Mouse (Mus musculus): ENCODE measurements around the gene Rusc2. TPM values are rescaled to one million over a fixed set of nuclear protein-coding genes. Genes with fewer than 3 reads are reported as not detected.
A peak's percentile ranks its signal among the peaks of the same experiment; 100 is the strongest.

Rusc2 gene
- total RNA-seq, 2 experiments from 2014 or later: 137 to 144 TPM

DNA sequence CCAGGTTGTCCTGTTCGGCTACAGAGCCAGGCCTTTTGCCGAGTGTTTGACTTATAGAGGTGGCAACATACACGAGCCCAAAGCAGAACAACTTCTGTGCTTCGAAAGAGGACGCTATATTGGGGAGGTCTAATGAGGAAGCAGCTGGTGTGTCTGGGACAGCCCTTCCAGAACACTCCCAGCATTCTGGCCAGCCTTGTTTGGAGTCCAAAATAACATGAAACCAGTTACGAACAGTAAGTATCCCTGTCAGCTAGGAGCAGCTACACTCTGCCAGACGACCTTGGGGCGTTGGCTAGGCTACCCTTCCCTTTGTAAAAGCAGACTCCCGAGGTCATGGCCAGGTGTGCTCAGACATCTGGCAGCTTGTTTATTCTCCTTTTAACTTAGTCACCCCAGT lies 20.4 kb downstream of the Rusc2 start:
- intact Hi-C loops (cut with DNase I): no loop called here
- Histone ChIP-seq H3K27ac (peak overlapping the region; percentile 0; the same call in 1 of the 2 replicates), H3K4me3 (no peak overlapping the region)
- DNase-seq (ENCODE audit: extremely low spot score in 1 of 2, low spot score in 2 of 2): no peak
- no peak for TF ChIP-seq CTCF (IDR thresholded peaks at IDR 0.05)

DNA sequence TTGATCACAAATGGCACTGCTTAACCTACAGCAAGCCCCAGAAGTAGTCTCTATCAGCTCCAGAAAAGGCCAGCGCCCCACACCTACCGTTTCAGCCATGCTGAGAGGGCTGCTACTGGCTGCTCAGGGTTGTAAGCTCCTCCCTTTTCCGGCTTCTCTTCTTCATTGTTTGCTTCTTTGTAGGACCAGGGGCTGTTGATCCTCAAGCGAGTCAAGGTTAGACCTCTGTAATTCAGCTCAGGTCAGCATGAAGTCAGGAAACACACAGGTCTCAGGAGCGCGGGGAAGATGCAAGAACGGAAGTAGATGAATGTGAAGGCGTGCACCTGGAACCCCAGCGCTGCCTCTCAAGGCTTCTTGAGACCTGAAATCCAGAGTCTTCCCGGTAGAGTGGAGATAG lies 22.9 kb downstream of the Rusc2 start:
- no peak for DNase-seq (ENCODE audit: extremely low spot score in 1 of 2, low spot score in 2 of 2)
- Histone ChIP-seq H3K4me3 (no peak overlapping the region), H3K27ac (peak overlapping the region; percentile 91; the same call in 1 of the 2 replicates)
- intact Hi-C loops (cut with DNase I): loop anchor here (1.0 to 5.0 kb wide), 2 partner anchors 22 to 357 kb away; partner anchors contain the start of gene Fam214b
- TF ChIP-seq CTCF (IDR thresholded peaks at IDR 0.05): no peak

DNA sequence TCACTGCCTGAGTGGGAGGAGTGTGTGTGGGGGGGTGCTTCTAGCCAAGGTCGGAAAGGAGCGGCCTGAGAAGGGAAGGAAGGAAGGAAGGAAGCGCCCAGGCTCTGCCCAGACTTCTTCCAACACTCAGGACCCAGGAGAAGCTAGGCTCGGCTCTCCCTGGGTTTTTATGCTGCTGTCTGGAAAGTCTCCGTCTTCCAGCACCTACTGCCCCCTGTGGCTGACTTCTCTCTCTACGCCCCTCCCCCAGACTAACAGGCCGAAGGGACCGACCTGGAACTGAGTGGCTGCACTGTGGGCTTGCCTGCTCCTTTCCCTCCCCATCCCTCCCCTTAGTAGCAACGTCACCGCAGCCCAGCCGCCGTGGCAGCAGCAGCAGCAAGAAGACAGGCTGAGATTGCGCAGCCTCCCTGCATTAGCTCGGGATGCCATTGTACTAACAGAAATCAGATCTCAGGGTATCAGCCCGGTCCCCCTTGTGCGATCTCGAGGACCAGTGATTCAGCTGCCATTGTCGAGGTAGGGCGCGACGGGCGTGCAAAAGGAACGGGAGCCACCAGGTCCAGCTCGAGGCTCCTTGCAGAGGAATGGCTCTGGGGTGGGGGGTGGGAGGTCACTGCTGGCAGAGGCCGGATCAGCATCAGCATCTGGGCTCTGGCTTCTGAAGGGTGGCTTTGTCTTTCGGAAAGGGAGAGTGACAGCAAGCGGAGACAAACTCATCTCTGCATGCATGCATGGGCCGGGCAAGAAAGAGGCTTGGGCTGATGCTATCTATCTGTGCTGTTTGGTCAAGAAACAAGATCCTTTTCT lies 24.6 kb downstream of the Rusc2 start:
- peak; percentile 65 to 75 for DNase-seq (ENCODE audit: extremely low spot score in 1 of 2, low spot score in 2 of 2)
- Histone ChIP-seq H3K27ac (peak overlapping the region; percentile 91), H3K4me3 (peak overlapping the region; percentile 57)
- intact Hi-C loops (cut with DNase I): loop anchor here (5.0 kb wide), 1 partner anchor 359 kb away; the partner anchor contains the start of gene Fam214b
- TF ChIP-seq CTCF (IDR thresholded peaks at IDR 0.05): peak; percentile 54

DNA sequence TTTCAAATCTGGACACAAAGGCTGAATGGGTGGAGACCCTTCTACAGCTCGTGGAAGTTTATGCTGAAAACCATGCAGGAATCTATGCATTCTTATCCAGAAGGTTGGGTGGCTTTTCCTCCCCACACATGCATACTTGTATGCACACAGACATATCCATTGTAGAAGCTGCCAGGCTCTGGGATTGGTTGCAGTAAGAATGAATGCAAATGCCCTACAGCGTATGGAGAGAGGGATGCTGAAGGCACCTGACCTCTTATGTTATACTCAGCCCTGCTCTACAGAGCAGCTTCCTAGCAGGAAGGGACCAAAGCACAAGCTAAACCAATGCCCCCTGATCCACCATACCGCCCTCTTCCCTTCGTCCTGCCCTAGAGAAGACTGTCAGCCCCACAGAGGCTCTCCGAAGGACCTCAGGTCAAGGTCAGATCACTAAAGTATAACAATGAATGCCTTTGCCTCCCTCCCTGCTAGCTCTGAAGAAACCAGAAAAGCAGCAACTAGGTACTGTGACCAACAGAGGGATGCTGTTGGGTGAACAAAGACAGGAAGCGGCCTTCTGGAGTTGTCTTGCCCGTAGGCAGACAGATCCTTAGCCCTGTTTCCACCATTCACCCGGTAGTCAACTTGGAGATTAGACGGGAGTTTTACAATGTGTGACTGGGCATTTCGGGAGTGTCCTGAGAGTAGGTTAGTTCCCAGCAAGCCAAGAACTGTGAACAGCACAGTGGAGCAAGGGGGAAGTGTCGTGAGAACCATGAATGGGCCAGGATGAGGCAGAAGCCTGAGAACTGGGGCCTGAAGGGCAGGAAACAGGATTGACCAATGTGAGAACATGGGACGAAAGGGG lies 25.5 kb downstream of the Rusc2 start:
- Histone ChIP-seq H3K4me3 (peak overlapping the region; percentile 57), H3K27ac (peak overlapping the region; percentile 91)
- no peak for TF ChIP-seq CTCF (IDR thresholded peaks at IDR 0.05)
- intact Hi-C loops (cut with DNase I): loop anchor here (5.0 kb wide), 1 partner anchor 360 kb away; the partner anchor contains the start of gene Fam214b
- DNase-seq (ENCODE audit: extremely low spot score in 1 of 2, low spot score in 2 of 2): no peak

DNA sequence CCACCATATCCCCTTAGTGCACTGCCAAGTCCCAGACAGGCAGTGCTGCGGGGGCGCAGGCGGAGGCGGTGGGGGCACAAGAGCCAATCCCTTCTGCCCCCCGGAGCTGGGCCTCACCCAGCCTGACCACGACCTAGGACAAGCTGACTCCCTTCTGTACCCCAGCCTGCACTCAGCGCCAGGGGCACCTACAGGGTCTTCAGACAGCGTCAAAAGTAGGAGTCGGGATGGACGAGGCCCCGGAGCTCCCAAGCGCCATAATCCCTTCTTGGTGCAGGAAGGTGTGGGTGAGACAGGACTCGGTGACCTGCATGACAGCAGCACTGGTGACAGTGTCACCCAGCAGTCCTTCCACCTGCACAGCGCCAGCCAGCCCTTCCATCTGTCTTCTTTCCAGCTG lies 33.0 kb downstream of the Rusc2 start:
- intact Hi-C loops (cut with DNase I): no loop called here
- no peak for TF ChIP-seq CTCF (IDR thresholded peaks at IDR 0.05)
- Histone ChIP-seq H3K4me3 (no peak overlapping the region), H3K27ac (no peak overlapping the region)
- DNase-seq (ENCODE audit: extremely low spot score in 1 of 2, low spot score in 2 of 2): no peak

DNA sequence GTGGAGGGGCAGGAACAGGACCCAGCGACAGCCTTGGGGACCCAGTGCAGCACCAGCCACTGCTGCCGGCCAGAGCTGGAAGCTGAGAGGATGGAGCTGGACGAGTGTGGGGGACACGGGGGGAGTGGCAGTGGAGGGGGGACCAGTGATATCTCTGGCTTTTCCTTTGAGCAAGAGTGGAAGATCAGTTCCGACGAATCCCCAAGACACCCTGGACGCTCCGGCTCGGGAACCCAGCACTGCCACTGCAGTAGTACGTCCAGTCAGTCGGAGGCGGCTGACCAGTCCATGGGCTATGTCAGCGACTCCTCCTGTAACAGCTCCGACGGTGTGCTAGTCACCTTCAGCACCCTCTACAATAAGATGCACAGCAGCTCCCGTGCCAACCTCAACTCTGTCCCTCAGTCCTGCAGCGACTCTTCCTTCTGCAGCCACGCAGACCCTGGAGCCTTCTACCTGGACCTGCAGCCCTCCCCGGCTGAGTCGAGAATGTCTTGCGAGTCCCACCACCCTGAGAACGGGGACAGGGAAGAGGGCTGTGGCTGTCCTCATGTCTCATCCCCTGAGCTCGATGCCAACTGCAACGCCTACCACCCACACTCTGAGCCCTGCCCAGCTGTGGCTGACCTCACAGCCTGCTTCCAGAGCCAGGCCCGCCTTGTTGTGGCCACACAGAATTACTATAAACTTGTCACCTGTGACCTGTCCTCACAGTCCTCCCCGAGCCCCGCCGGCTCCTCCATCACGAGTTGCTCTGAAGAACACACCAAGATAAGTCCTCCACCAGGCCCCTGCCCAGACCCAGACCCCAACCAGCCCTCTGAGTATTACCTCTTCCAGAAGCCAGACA lies 33.7 kb downstream of the Rusc2 start:
- intact Hi-C loops (cut with DNase I): no loop called here
- Histone ChIP-seq H3K4me3 (no peak overlapping the region), H3K27ac (no peak overlapping the region)
- TF ChIP-seq CTCF (IDR thresholded peaks at IDR 0.05): no peak
- no peak for DNase-seq (ENCODE audit: extremely low spot score in 1 of 2, low spot score in 2 of 2)

DNA sequence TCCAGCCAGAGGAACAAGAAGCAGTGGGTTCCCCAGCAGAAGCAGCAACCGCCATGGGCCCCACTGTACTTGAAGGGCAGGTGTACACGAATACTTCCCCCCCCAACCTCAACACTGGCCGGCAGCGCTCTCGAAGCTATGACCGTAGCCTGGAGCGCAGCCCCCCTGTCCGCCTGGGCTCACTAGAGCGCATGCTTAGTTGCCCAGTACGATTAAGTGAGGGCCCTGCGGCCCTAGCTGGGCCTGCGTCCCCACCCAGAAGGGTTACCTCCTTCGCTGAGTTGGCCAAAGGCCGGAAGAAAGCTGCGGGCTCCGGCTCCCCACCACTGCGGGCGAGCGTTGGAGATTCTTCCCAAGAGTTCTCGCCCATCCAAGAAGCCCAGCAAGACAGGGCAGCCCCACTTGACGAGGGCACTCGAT lies 34.3 kb downstream of the Rusc2 start:
- intact Hi-C loops (cut with DNase I): no loop called here
- Histone ChIP-seq H3K27ac (no peak overlapping the region), H3K4me3 (no peak overlapping the region)
- no peak for TF ChIP-seq CTCF (IDR thresholded peaks at IDR 0.05)
- no peak for DNase-seq (ENCODE audit: extremely low spot score in 1 of 2, low spot score in 2 of 2)

DNA sequence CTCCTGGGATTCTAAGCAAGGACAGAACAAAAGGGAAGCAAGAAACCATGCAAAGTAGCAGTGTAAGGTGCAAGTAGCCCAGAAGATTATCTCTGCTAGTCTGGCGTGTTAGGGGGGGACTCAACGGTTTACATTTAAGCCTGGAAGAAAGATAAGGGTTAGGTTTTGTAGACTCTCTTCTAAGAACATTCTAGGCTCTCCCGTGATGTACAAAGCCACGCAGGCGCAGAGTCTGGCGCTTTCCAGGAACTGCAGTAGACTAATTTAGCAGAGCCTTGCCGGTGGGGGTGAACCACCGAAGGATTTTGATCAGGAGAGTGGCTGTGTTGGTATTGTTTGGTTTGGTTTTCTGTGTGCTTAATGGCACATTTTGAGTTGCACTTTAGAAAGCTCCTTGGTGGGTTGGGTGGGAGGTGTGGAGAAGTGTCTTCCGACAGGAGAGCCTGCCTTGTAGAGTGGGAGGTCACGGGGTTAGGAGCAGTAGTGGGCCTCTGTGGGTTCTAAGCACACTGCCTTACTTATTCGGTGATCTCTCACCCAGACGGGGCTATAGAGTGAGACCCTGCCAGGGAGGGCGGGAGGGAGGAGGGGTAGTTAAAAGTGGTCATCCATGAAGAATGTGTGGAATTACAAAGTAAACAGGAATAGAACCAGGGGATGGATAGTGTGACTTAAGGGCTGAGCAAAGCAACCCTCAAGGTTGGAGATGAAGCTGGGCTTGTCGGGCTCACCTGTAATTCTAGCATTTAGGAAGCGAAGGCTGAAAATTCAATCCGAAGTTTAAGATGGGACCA lies 35.7 kb downstream of the Rusc2 start:
- Histone ChIP-seq H3K27ac (peak overlapping the region; percentile 53), H3K4me3 (no peak overlapping the region)
- DNase-seq (ENCODE audit: extremely low spot score in 1 of 2, low spot score in 2 of 2): no peak
- no peak for TF ChIP-seq CTCF (IDR thresholded peaks at IDR 0.05)
- intact Hi-C loops (cut with DNase I): no loop called here

DNA sequence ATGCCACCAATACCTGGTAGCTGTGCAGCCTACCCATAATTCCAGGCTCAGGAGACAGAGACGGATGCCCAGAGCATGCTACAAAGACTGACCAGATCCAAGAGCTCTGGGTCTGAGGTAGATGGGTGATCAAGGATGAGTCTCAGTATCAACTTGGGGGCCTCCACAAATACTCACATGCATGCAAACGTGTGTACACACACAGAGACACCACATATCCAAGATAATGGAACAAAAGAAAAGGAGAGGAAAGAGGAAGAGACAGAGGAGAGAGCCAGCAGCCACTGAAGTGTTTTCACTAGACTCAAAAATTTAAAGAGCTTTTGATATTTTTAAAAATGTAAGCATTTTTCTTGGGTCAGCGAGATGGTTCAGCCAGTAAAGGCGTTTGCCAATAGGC lies 36.7 kb downstream of the Rusc2 start:
- no peak overlapping the region for H3K4me3 ChIP-seq
- DNase-seq (ENCODE audit: extremely low spot score in 1 of 2, low spot score in 2 of 2): no peak
- intact Hi-C loops (cut with DNase I): no loop called here
- no peak for TF ChIP-seq CTCF (IDR thresholded peaks at IDR 0.05)
- H3K27ac ChIP-seq: peak overlapping the region; percentile 47; the same call in 1 of the 2 replicates

DNA sequence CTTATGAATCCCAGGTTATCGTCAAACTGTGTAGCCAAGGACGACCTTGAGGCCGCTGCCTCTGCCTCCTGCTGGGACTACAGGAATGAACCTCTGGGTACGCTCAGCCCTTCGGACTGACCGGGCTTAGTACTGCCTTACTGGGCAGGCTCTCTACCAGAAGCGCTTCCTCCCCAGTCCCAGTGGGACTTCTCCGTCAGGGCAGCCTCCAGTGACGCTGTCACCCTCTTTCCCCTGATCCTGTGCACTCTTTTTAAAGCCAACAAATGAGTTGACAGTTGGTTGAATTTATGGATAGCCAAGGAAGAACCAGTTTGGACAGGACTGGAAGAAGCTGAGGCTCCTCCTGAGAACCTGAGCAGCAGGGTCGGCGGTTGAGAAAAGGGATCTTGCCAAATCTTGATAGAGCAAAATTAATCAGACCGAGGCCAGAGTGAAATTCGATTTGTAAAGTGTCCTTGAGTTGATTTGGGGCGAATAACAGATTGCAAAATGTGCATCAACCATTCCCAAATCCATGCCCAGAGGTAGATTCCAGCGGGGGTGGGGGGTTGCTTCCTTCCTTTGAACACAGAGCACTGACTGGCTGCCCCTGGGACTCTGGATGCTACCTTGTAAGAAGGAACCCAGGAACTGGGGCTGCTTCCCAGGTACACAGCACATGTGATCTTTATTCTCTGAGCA lies 37.3 kb downstream of the Rusc2 start:
- intact Hi-C loops (cut with DNase I): no loop called here
- no peak for DNase-seq (ENCODE audit: extremely low spot score in 1 of 2, low spot score in 2 of 2)
- H3K27ac ChIP-seq: peak overlapping the region; percentile 47; the same call in 1 of the 2 replicates

More for the DNA sequence above, 37.3 kb downstream of the Rusc2 start:
- H3K4me3 ChIP-seq: no peak overlapping the region
- TF ChIP-seq CTCF (IDR thresholded peaks at IDR 0.05): no peak
